Mouse (Mus musculus): ENCODE measurements around the gene Ccser1. TPM values are rescaled to one million over a fixed set of nuclear protein-coding genes. Genes with fewer than 3 reads are reported as not detected.

Gene Ccser1
- total and polyA plus RNA-seq, 2 experiments from 2014 or later, result 14.9 to 48.7 TPM

GRCm38 (mm10) chr6:62067024-62067380, 886.9 kb downstream of the Ccser1 start:
- H3K4me1 ChIP-seq (ENCODE audit: insufficient read depth, low read length), result no peaks in the 10 kb centered on the region
- no peaks in the 10 kb centered on the region for H3K9me3 ChIP-seq (ENCODE audit: low read length)
- ATAC-seq (no peak), DNase-seq (ENCODE audit: low spot score) (no peak)
- no peak overlapping the region for H3K9ac ChIP-seq (replicated peaks; ENCODE audit: low read length)
- 67% methylated on average over 4 of the region's 4 CpGs for WGBS
- H3K36me3 ChIP-seq (ENCODE audit: insufficient read depth, low read length), result no peaks in the 10 kb centered on the region
- H3K27me3 ChIP-seq (ENCODE audit: insufficient read depth, low read length), result no peaks in the 10 kb centered on the region
- no peak overlapping the region for H3K4me2 ChIP-seq (ENCODE audit: low read depth, low read length)
- no peak for TF ChIP-seq CTCF (IDR thresholded peaks at IDR 0.05; ENCODE audit: low read depth)
- no peak overlapping the region for H3K27ac ChIP-seq
- no peak overlapping the region for H3K4me3 ChIP-seq (ENCODE audit: low read length)

DNA sequence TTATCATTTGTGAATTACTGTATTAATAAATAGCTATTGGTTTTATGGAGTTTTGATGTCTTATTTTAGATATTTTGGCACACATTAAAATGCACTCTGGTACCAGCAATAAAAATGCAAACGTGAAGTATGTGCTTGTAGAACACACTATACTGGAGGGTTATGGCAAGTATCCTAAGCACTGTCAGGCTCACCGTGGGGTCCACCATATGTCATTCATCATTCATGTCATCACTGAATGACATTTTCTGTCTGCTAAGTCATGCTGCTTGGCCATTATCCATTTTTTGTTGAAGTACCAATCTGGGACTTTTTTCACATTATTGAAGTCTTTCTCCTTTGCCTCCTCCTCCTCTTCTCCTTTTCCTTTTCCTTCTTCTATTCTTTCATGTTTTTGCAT, 925.3 kb downstream of the Ccser1 start:
- no peak for ATAC-seq
- 35% methylated on average over 2 of the region's 2 CpGs for WGBS
- no peak for TF ChIP-seq CTCF (IDR thresholded peaks at IDR 0.05; ENCODE audit: low read depth)
- no peak overlapping the region for H3K4me3 ChIP-seq (ENCODE audit: low read length)
- no peak overlapping the region for H3K4me2 ChIP-seq (ENCODE audit: low read depth, low read length)
- no peaks in the 10 kb centered on the region for H3K4me1 ChIP-seq (ENCODE audit: insufficient read depth, low read length)
- no peak overlapping the region for H3K9ac ChIP-seq (replicated peaks; ENCODE audit: low read length)
- no peaks in the 10 kb centered on the region for H3K27me3 ChIP-seq (ENCODE audit: insufficient read depth, low read length)
- no peaks in the 10 kb centered on the region for H3K36me3 ChIP-seq (ENCODE audit: insufficient read depth, low read length)
- H3K9me3 ChIP-seq (ENCODE audit: low read length), result no peaks in the 10 kb centered on the region
- DNase-seq (ENCODE audit: low spot score), result no peak
- H3K27ac ChIP-seq, result no peak overlapping the region

DNA sequence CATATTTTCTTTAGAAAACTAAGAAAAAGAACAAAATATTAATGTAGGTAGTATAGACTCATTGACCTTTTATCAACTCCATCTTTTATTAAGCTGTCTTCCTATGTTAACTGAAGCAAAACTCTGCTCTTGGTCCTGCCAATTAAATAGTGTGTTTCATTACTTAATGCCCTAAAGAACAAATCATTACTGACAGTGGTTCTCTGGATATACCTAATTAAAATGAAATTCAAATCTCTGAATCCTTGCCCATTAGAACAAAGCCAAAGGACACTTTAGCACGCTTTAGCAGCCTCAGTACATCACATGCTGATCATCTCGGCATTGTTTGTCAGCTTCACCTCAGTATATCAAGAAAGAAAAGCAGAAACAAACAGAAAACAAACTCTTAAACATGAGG, 952.4 kb downstream of the Ccser1 start:
- no peak for TF ChIP-seq CTCF (IDR thresholded peaks at IDR 0.05; ENCODE audit: low read depth)
- Histone ChIP-seq H3K4me2 (ENCODE audit: low read depth, low read length) (no peak overlapping the region), H3K9me3 (ENCODE audit: low read length) (no peaks in the 10 kb centered on the region), H3K27ac (no peak overlapping the region), H3K36me3 (ENCODE audit: insufficient read depth, low read length) (no peaks in the 10 kb centered on the region), H3K4me3 (ENCODE audit: low read length) (no peak overlapping the region), H3K9ac (replicated peaks; ENCODE audit: low read length) (no peak overlapping the region), H3K27me3 (ENCODE audit: insufficient read depth, low read length) (no peaks in the 10 kb centered on the region), H3K4me1 (ENCODE audit: insufficient read depth, low read length) (no peaks in the 10 kb centered on the region)
- 77% methylated on average over 2 of the region's 2 CpGs for WGBS
- no peak for ATAC-seq
- DNase-seq (ENCODE audit: low spot score), result no peak

GRCm38 (mm10) chr6:62160320-62160719, 980.2 kb downstream of the Ccser1 start:
- ATAC-seq, result no peak
- H3K36me3 ChIP-seq (ENCODE audit: insufficient read depth, low read length), result no peaks in the 10 kb centered on the region

GRCm38 (mm10) chr6:62162596-62162995, 982.5 kb downstream of the Ccser1 start:
- no peak for ATAC-seq
- no peak for TF ChIP-seq CTCF (IDR thresholded peaks at IDR 0.05; ENCODE audit: low read depth)
- 38% methylated on average over 6 of the region's 6 CpGs for WGBS
- no peaks in the 10 kb centered on the region for H3K27me3 ChIP-seq (ENCODE audit: insufficient read depth, low read length)
- H3K4me3 ChIP-seq (ENCODE audit: low read length), result no peak overlapping the region
- H3K27ac ChIP-seq, result no peak overlapping the region
- H3K4me2 ChIP-seq (ENCODE audit: low read depth, low read length), result no peak overlapping the region
- no peaks in the 10 kb centered on the region for H3K36me3 ChIP-seq (ENCODE audit: insufficient read depth, low read length)
- no peaks in the 10 kb centered on the region for H3K4me1 ChIP-seq (ENCODE audit: insufficient read depth, low read length)
- H3K9me3 ChIP-seq (ENCODE audit: low read length), result no peaks in the 10 kb centered on the region
- no peak overlapping the region for H3K9ac ChIP-seq (replicated peaks; ENCODE audit: low read length)
- peak; percentile 30 for DNase-seq (ENCODE audit: low spot score)

More at GRCm38 (mm10) chr6:62160320-62160719, 980.2 kb downstream of the Ccser1 start:
- no peaks in the 10 kb centered on the region for H3K9me3 ChIP-seq (ENCODE audit: low read length)
- no peak overlapping the region for H3K9ac ChIP-seq (replicated peaks; ENCODE audit: low read length)
- no peaks in the 10 kb centered on the region for H3K4me1 ChIP-seq (ENCODE audit: insufficient read depth, low read length)
- H3K4me3 ChIP-seq (ENCODE audit: low read length), result no peak overlapping the region
- peak; percentile 11 for DNase-seq (ENCODE audit: low spot score)
- TF ChIP-seq CTCF (IDR thresholded peaks at IDR 0.05; ENCODE audit: low read depth), result no peak
- H3K27me3 ChIP-seq (ENCODE audit: insufficient read depth, low read length), result no peaks in the 10 kb centered on the region
- H3K27ac ChIP-seq, result no peak overlapping the region
- H3K4me2 ChIP-seq (ENCODE audit: low read depth, low read length), result no peak overlapping the region

DNA sequence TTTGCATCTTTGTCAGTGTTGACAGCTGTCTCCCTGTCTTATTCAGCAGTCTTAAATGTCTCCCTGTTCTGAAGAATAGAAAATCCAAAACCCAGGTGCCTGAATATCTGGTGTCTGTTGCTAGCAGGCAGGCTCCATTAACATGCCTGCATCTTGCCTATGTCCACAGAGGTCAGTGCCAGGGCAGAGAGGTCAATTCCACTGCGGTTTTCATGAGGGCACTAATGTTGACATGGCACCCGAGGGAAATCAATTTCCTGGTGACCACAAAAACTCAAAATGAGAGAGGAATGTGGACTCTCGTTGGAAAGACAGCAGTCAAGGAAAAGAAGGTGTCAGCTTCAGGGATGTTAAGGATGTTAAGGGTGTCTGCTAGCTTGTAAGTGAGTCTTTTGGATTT, 983.7 kb downstream of the Ccser1 start:
- no peak for TF ChIP-seq CTCF (IDR thresholded peaks at IDR 0.05; ENCODE audit: low read depth)
- no peak overlapping the region for H3K4me2 ChIP-seq (ENCODE audit: low read depth, low read length)
- H3K9me3 ChIP-seq (ENCODE audit: low read length), result no peaks in the 10 kb centered on the region
- H3K27me3 ChIP-seq (ENCODE audit: insufficient read depth, low read length), result no peaks in the 10 kb centered on the region
- no peak for DNase-seq (ENCODE audit: low spot score)
- H3K4me3 ChIP-seq (ENCODE audit: low read length), result no peak overlapping the region
- H3K36me3 ChIP-seq (ENCODE audit: insufficient read depth, low read length), result no peaks in the 10 kb centered on the region
- H3K27ac ChIP-seq, result no peak overlapping the region
- no peak overlapping the region for H3K9ac ChIP-seq (replicated peaks; ENCODE audit: low read length)
- H3K4me1 ChIP-seq (ENCODE audit: insufficient read depth, low read length), result no peaks in the 10 kb centered on the region
- ATAC-seq, result no peak
- 26% methylated on average over 3 of the region's 3 CpGs for WGBS

- no peak for ATAC-seq
- H3K36me3 ChIP-seq (ENCODE audit: insufficient read depth, low read length), result no peaks in the 10 kb centered on the region
- WGBS, result 77% methylated on average over 6 of the region's 6 CpGs
- no peaks in the 10 kb centered on the region for H3K9me3 ChIP-seq (ENCODE audit: low read length)
- no peaks in the 10 kb centered on the region for H3K27me3 ChIP-seq (ENCODE audit: insufficient read depth, low read length)
- H3K4me3 ChIP-seq (ENCODE audit: low read length), result no peak overlapping the region
- H3K27ac ChIP-seq, result no peak overlapping the region
- H3K4me2 ChIP-seq (ENCODE audit: low read depth, low read length), result no peak overlapping the region
- no peak overlapping the region for H3K9ac ChIP-seq (replicated peaks; ENCODE audit: low read length)
- H3K4me1 ChIP-seq (ENCODE audit: insufficient read depth, low read length), result no peaks in the 10 kb centered on the region; the same call in 1 of the 2 replicates
- peak; percentile 19 for DNase-seq (ENCODE audit: low spot score)
- TF ChIP-seq CTCF (IDR thresholded peaks at IDR 0.05; ENCODE audit: low read depth), result no peak
These were observed 1016.5 kb downstream of the Ccser1 start for GRCm38 (mm10) chr6:62196496-62197188.

Data from hindbrain, postnatal 0 days (tissue).